Mouse (Mus musculus) liver, embryonic 14.5 days (tissue): ENCODE measurements around the gene Cideb. TPM values are rescaled to one million over a fixed set of nuclear protein-coding genes. Genes with fewer than 3 reads are reported as not detected.

Experiments
- ATAC-seq: fragments of 200-750 bp; cut with Nextera tagmentation; 2 replicates; pipeline ENCODE4 v1.8.0; 2017; ENCODE audit warnings: moderate number of reproducible peaks, mild to moderate bottlenecking, moderate library complexity; ENCODE audit not compliant: insufficient read depth
- DNase-seq, 3 experiments: peaks; one replicate each; pipeline ENCODE4 v3.0.0-alpha.2; 2012 to 2013; ENCODE audit warnings: low read depth in 3 of 3, low spot score in 3 of 3
- H3K27ac ChIP-seq: fragments of 300-500 bp; sonication (generic); 2 replicates; pipeline ENCODE4 v1.5.1; 2014; ENCODE audit warnings: moderate library complexity, mild to moderate bottlenecking, control low read depth, inconsistent platforms
- H3K27me3 ChIP-seq: fragments of 300-500 bp; sonication (generic); 2 replicates; pipeline ENCODE4 v1.6.1; 2014; ENCODE audit warnings: mild to moderate bottlenecking, low read length, moderate library complexity; ENCODE audit not compliant: control insufficient read depth, insufficient read depth
- H3K36me3 ChIP-seq: fragments of 300-500 bp; sonication (generic); replicated peaks from 2 replicates; pipeline ENCODE4 v1.6.1; 2014; ENCODE audit warnings: low read depth; ENCODE audit not compliant: control insufficient read depth, insufficient read depth
- H3K4me1 ChIP-seq, 2 experiments: fragments of 200-500 bp in 1 of 2; fragments of 300-500 bp in 1 of 2; sonication (generic) in 1 of 2; replicated peaks; 2 replicates each; pipeline ENCODE4 v1.6.1; 2012 to 2014; ENCODE audit warnings: antibody characterized with exemption in 1 of 2, inconsistent platforms in 1 of 2, low read length in 1 of 2; ENCODE audit not compliant: control insufficient read depth in 2 of 2, insufficient read depth in 2 of 2
- H3K4me2 ChIP-seq: fragments of 300-500 bp; sonication (generic); 2 replicates; pipeline ENCODE4 v1.6.1; 2014; ENCODE audit warnings: low read depth, mild to moderate bottlenecking, control low read depth, moderate library complexity
- H3K4me3 ChIP-seq, 2 experiments: fragments of 200-500 bp in 1 of 2; fragments of 300-500 bp in 1 of 2; sonication (generic) in 1 of 2; 2 replicates each; pipeline ENCODE4 v1.5.1; 2012 to 2014; ENCODE audit warnings: low read depth in 2 of 2, low read length in 2 of 2, mild to moderate bottlenecking in 2 of 2, control low read depth in 1 of 2, inconsistent platforms in 1 of 2, moderate library complexity in 1 of 2; ENCODE audit not compliant: insufficient read depth in 1 of 2
- H3K9ac ChIP-seq: fragments of 300-500 bp; sonication (generic); replicated peaks from 2 replicates; pipeline ENCODE4 v1.6.1; 2014; ENCODE audit warnings: mild to moderate bottlenecking, control low read depth, moderate library complexity
- H3K9me3 ChIP-seq: fragments of 300-500 bp; sonication (generic); 2 replicates; pipeline ENCODE4 v1.6.1; 2016; ENCODE audit warnings: low read length, mixed read lengths; ENCODE audit not compliant: control insufficient read depth
- CTCF ChIP-seq: IDR thresholded peaks from 2 replicates; pipeline ENCODE4 v1.5.1; 2016; ENCODE audit warnings: antibody characterized with exemption, low read depth, control low read depth
- EP300 ChIP-seq: IDR thresholded peaks from 2 replicates; pipeline ENCODE4 v1.6.1; 2016; ENCODE audit warnings: antibody characterized with exemption, low read depth
- WGBS: fragments of 180-500 bp; shearing (Covaris S2); extraction: QIAGEN DNeasy Blood & Tissue Kit; methylation state at CpG from one replicate; pipeline ENCODE4 v1.1.7; 2014; ENCODE audit not compliant: insufficient replicate concordance; 5-methylcytosine and 5-hydroxymethylcytosine counted together
- polyA plus RNA-seq, 2 experiments: library from polyadenylated mRNA; depleted of rRNA in 1 of 2; stranded (reverse) in 1 of 2; unstranded in 1 of 2; fragments of >200 nt; fragmentation: Nextera tagmentation in 1 of 2; extraction: Ambion mirVana in 1 of 2; gene quantifications; 2 replicates each; pipeline versions ENCODE4 v1.2.1 to v1.2.3; 2012 to 2014

Cideb gene
- polyA plus RNA-seq, 2 experiments: 37.3 to 40.0 TPM

DNA sequence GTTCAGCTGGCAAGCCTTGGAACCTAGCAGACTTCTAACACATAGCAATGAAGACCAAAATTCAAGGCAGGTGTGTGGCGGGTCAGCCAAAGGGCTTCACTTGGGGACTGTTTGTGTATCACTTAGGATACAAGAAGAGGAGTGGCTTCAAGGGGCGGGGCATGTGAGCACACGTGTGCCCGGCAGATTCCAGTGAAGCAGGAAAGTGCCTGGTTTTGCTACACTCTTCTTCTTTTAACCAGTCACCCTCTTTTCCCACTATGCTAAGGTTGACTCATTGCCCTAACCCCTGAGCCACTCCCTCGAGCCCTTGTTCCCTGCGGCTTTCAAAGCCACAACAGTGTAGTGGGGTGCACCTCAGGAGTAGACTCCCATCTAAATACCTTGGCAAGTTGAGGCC, 43.4 kb downstream of the Cideb start:
- Histone ChIP-seq H3K9ac (no peak overlapping the region), H3K9me3 (no peaks in the 10 kb centered on the region), H3K4me1 (0 out of 4 replicates have a peak, but pooled peaks cover 0 to 4% of the 10 kb centered on the region in 2 experiments), H3K4me3 (no peak overlapping the region), H3K4me2 (no peak overlapping the region), H3K36me3 (no peaks in the 10 kb centered on the region), H3K27me3 (no peaks in the 10 kb centered on the region), H3K27ac (no peak overlapping the region)
- TF ChIP-seq CTCF: no peak
- no peak for TF ChIP-seq EP300
- WGBS: 34% methylated on average over 6 of the region's 6 CpGs
- ATAC-seq (no peak), DNase-seq (no peak)

DNA sequence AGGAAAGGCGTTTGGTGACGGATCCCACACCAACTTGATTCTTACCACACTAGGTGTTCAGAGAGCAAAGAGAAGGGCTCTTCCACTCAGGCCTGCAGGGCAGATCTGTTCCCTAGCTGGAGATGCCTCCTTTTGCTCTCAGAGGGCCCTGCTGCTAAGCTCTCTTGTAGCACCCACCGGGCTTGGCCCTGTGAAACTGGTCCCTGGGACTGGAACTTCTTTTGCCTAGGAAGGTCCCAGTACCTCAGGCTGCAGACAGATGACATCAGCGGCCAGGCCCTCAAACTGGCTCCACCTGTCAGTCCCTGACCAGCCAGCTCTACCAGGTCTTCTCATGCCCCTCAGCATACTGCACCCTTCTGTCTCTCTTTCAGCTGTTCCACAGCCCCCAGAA, 44.5 kb downstream of the Cideb start, which contains the start of gene Tgm1:
Gene Tgm1, minus strand, starts transcription at position 198 of the 394 bp plus-strand sequence.
- H3K36me3 ChIP-seq: no peaks in the 10 kb centered on the region
- peak within 1 kb of the TSS; percentile 58 for H3K4me2 ChIP-seq
- no peak for ATAC-seq
- H3K9me3 ChIP-seq: no peaks in the 10 kb centered on the region
- H3K27ac ChIP-seq: no peak within 1 kb of the TSS
- no peak within 1 kb of the TSS; the same call in 1 of the 2 replicates for H3K9ac ChIP-seq
- DNase-seq: no peak
- H3K4me1 ChIP-seq: 0 out of 4 replicates have a peak, but pooled peaks cover 0 to 4% of the 10 kb centered on the region in 2 experiments
- H3K4me3 ChIP-seq: peak within 1 kb of the TSS; percentile 4 to 45; a peak in 3 of 4 replicates
- TF ChIP-seq EP300: no peak
- no peak for TF ChIP-seq CTCF
- H3K27me3 ChIP-seq: no peaks in the 10 kb centered on the region
- WGBS: 23% methylated on average over 4 of the region's 4 CpGs

DNA sequence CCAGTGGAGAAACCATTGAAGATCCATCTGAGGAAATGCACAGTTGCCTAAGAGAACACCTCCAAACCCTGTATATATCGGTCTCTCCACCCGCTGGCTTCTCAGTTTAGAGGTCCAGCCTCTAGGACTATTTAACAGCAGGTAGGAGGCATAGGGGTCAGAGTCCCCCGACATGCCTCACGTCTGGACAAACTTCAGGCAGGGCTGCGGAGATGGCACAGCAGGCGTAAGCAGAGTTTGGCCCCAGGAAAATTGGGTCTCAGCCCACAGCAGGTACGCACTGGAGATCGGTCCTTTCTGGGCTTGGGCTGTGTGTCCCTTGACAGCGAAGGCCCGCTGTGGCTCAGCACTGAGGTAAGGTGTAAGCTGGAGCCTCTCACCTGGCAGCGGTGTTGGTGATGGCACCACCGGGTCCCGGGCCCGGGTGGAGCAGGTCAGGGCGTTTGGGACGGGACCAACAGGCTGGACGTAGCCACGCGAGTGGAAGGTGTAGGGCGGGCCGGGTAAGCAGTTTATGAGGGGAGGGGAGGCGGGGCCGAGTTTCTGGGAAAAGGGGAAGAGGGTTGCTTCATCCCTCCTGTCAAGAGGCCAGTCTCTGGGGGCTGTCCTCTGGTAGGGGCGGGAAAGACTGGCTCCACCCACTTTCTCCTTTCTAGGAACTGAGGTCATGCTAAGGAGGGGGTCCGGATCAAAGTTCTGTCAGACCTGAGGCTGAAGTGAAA, 45.1 kb downstream of the Cideb start:
- Histone ChIP-seq H3K4me1 (0 out of 4 replicates have a peak, but pooled peaks cover 0 to 4% of the 10 kb centered on the region in 2 experiments), H3K4me2 (peak overlapping the region; percentile 58), H3K36me3 (no peaks in the 10 kb centered on the region), H3K4me3 (peak overlapping the region; percentile 4 to 45; a peak in 3 of 4 replicates), H3K27me3 (no peaks in the 10 kb centered on the region), H3K9ac (no peak overlapping the region; the same call in 1 of the 2 replicates), H3K9me3 (no peaks in the 10 kb centered on the region), H3K27ac (no peak overlapping the region)
- DNase-seq (no peak), ATAC-seq (peak; percentile 34)
- TF ChIP-seq CTCF (no peak), EP300 (no peak)
- 14% methylated on average over 25 of the region's 25 CpGs for WGBS

DNA sequence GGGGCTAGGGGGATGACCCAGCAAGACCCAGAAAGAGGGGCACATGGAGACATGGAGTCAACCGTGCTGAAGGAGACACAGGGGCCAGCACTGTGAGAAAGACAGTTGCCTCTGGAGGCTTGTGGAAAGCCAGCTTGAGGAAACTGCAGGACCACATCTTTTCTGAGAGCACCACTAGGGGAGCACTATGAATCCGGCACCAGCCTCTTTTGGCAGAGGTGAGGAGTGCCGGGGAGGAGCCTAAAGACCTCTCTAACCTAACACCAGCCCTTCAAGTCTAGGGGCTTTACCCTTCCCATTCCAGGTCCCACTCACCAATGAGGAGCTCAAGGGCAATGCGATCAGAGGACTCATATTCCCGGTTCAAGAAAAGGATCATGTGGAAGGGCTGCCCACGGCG, 46.5 kb downstream of the Cideb start:
- no peak for TF ChIP-seq EP300
- peak; percentile 21 for TF ChIP-seq CTCF
- no peak overlapping the region for H3K27ac ChIP-seq
- no peaks in the 10 kb centered on the region for H3K36me3 ChIP-seq
- H3K4me2 ChIP-seq: no peak overlapping the region
- 68% methylated on average over 7 of the region's 7 CpGs for WGBS
- ATAC-seq (no peak), DNase-seq (no peak)
- no peaks in the 10 kb centered on the region for H3K9me3 ChIP-seq
- peaks cover 0 to 14% of the 10 kb centered on the region in 2 experiments; a peak in 2 of 4 replicates for H3K4me1 ChIP-seq
- no peak overlapping the region for H3K9ac ChIP-seq
- no peak overlapping the region for H3K4me3 ChIP-seq
- no peaks in the 10 kb centered on the region for H3K27me3 ChIP-seq

DNA sequence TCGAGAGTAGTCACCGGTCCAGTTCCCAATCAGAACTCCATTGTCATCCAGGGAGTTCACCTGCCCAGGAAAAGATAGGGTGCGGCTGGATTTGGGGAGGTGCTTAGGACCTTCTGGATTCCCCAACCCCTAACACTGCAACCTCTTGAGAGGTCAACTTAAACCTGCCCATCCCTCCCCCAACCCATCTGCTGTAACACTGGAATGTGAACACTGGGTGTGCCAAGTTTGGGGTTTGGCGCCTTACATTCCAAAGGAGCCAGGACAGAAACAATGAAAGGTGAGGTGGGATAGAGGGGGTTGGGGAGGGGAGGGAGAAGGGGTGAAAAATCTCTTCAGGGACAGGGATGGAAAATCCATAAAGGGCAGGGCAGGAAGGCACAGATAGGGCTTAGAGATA, 48.7 kb downstream of the Cideb start:
- Histone ChIP-seq H3K4me1 (peaks cover 0 to 26% of the 10 kb centered on the region in 2 experiments; a peak in 2 of 4 replicates), H3K4me2 (no peak overlapping the region)
- WGBS: 79% methylated on average over 4 of the region's 4 CpGs

More for the DNA sequence above, 48.7 kb downstream of the Cideb start:
- DNase-seq (no peak), ATAC-seq (no peak)
- Histone ChIP-seq H3K9me3 (no peaks in the 10 kb centered on the region), H3K9ac (no peak overlapping the region), H3K36me3 (no peaks in the 10 kb centered on the region), H3K27ac (no peak overlapping the region), H3K27me3 (no peaks in the 10 kb centered on the region), H3K4me3 (no peak overlapping the region)
- TF ChIP-seq CTCF (no peak), EP300 (no peak)
